In the genomic region with DNA sequence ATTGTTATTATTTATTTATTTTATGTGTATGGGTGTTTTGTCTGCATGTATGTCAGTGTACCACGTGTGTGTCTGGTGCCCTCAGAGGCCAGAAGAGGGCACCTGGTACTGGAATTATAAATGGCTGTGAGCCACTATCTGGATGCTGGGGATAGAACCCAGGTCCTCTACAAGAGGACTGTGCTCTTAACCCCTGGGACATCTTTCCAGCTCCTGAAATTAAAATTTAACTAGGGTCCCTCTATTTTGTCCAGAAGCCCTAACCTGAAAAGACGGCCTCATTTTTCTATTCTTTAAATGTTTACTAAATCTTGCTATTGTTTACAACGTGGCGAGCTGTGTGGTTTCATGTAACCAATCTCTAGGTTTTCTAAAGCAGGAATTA, we compare ENCODE assay signal across 1 mouse cellular context.
TF ChIP-seq lines count a peak whose summit lies in the region.

No protein-coding gene starts in this region.

TF ChIP-seq in MEL, 35 proteins besides CTCF, POLR2A, EP300 and RAD21:
- TF ChIP-seq MXI1 (IDR thresholded peaks at IDR 0.05; ENCODE audit: low read depth, low read length), result peak; percentile 87
- TF ChIP-seq USF1 (IDR thresholded peaks at IDR 0.05; ENCODE audit: low read depth, low read length), result peak; percentile 83
- no peak for TF ChIP-seq POLR2AphosphoS2 (IDR thresholded peaks at IDR 0.05; ENCODE audit: low read length)
- peak; percentile 48 for TF ChIP-seq SMC3 (IDR thresholded peaks at IDR 0.05; ENCODE audit: low read depth, low read length)
- no peak for TF ChIP-seq MEF2A (IDR thresholded peaks at IDR 0.05; ENCODE audit: extremely low read depth, insufficient replicate concordance, low read depth, low read length, poor library complexity, severe bottlenecking)
- no peak for TF ChIP-seq GATA1 (IDR thresholded peaks at IDR 0.05; ENCODE audit: low read depth, low read length)
- no peak for TF ChIP-seq TCF12 (IDR thresholded peaks at IDR 0.05; ENCODE audit: low read depth, low read length)
- TF ChIP-seq UBTF (IDR thresholded peaks at IDR 0.05; ENCODE audit: borderline replicate concordance, insufficient read depth, low read depth, low read length), result no peak
- TF ChIP-seq JUND (IDR thresholded peaks at IDR 0.05; ENCODE audit: low read depth, low read length), result 0 out of 2 replicates have a peak, but pooled peaks have one; percentile 31
- no peak; the same call in 1 of the 2 replicates for TF ChIP-seq ETS1 (IDR thresholded peaks at IDR 0.05; ENCODE audit: low read depth, low read length)
- TF ChIP-seq CHD1 (IDR thresholded peaks at IDR 0.05; ENCODE audit: low read depth, low read length), result peak; percentile 56; the same call in 1 of the 2 replicates
- TF ChIP-seq HCFC1 (IDR thresholded peaks at IDR 0.05; ENCODE audit: low read depth, low read length), result no peak
- TF ChIP-seq ZC3H11A (IDR thresholded peaks at IDR 0.05; ENCODE audit: low read depth, low read length), result peak; percentile 36
- no peak for TF ChIP-seq POLR2AphosphoS5 (IDR thresholded peaks at IDR 0.05; ENCODE audit: borderline replicate concordance, low read depth, low read length)
- peak in 1 of 2 experiments; percentile 46; a peak in 1 of 4 replicates for TF ChIP-seq USF2 (IDR thresholded peaks at IDR 0.05; ENCODE audit: borderline replicate concordance in 1 of 2, insufficient read depth in 1 of 2, low read depth in 1 of 2, low read length in 2 of 2)
- no peak for TF ChIP-seq E2F4 (IDR thresholded peaks at IDR 0.05; ENCODE audit: borderline replicate concordance, low read depth, low read length)
- no peak for TF ChIP-seq NELFE (IDR thresholded peaks at IDR 0.05; ENCODE audit: low read depth, low read length)
- TF ChIP-seq MAFK (IDR thresholded peaks at IDR 0.05; ENCODE audit: borderline replicate concordance, low read depth, low read length), result no peak
- no peak for TF ChIP-seq ZKSCAN1 (IDR thresholded peaks at IDR 0.05; ENCODE audit: low read depth, low read length)
- TF ChIP-seq RCOR1 (IDR thresholded peaks at IDR 0.05; ENCODE audit: low read depth, low read length), result no peak
- no peak for TF ChIP-seq ZMIZ1 (IDR thresholded peaks at IDR 0.05; ENCODE audit: low read depth, low read length)
- peak; percentile 80 for TF ChIP-seq MAX (IDR thresholded peaks at IDR 0.05; ENCODE audit: low read length)
- no peak; the same call in 1 of the 2 replicates for TF ChIP-seq SIN3A (IDR thresholded peaks at IDR 0.05; ENCODE audit: low read length)
- no peak for TF ChIP-seq MAZ (IDR thresholded peaks at IDR 0.05; ENCODE audit: low read depth, low read length)
- peak; percentile 3; the same call in 1 of the 2 replicates for TF ChIP-seq ELF1 (IDR thresholded peaks at IDR 0.05; ENCODE audit: low read depth, low read length)
- TF ChIP-seq KAT2A (conservative IDR thresholded peaks at IDR 0.05; ENCODE audit: low read depth, low read length), result no peak
- no peak for TF ChIP-seq TBP (IDR thresholded peaks at IDR 0.05; ENCODE audit: low read depth, low read length)
- no peak for TF ChIP-seq TAL1 (IDR thresholded peaks at IDR 0.05; ENCODE audit: low read length)
- no peak for TF ChIP-seq BHLHE40 (IDR thresholded peaks at IDR 0.05; ENCODE audit: borderline replicate concordance, low read depth, low read length)
- TF ChIP-seq MYB (IDR thresholded peaks at IDR 0.05; ENCODE audit: low read depth, low read length), result no peak
- no peak for TF ChIP-seq CHD2 (IDR thresholded peaks at IDR 0.05; ENCODE audit: low read length)
- peak; percentile 93 for TF ChIP-seq MYC (IDR thresholded peaks at IDR 0.05; ENCODE audit: low read depth, low read length)
- no peak for TF ChIP-seq ZNF384 (IDR thresholded peaks at IDR 0.05; ENCODE audit: low read depth, low read length)
- TF ChIP-seq GABPA (IDR thresholded peaks at IDR 0.05; ENCODE audit: low read depth, low read length), result no peak
- TF ChIP-seq NRF1 (IDR thresholded peaks at IDR 0.05; ENCODE audit: insufficient read depth, low read depth, low read length, poor library complexity, severe bottlenecking), result no peak
TF ChIP-seq in MEL: peak in this region for 10.
